Mouse (Mus musculus) stomach, postnatal 0 days (tissue): Measurements from ENCODE around the gene Midn.

Experiments
- CTCF ChIP-seq: IDR thresholded peaks from 2 replicates; pipeline ENCODE4 v1.5.1; 2016; ENCODE audit warnings: antibody characterized with exemption, low read depth, mild to moderate bottlenecking, moderate library complexity
- EP300 ChIP-seq: optimal IDR thresholded peaks from 2 replicates; pipeline ENCODE3; 2016; ENCODE audit warnings: antibody characterized with exemption

DNA sequence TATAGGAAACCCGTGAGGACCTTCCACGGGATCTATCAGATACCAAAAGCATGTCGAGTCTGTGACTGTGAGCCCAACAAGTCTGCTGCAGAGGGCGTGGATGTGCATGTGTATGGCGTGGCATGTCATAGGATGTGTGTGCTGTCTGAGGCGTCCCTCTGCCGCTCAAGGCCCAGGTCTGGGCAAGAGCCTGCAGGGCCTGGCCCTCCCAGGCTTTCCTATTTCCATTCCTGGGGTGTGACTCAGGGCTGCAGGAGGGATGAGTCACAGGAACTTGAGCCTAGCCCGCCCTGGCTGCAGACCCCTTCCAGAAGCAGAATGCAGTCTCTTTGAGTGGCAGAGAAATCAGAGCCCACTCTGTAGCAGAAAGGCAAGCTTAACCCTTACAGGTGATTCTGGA lies 15.6 kb downstream of the Midn start:
- TF ChIP-seq CTCF (peak; percentile 24), EP300 (no peak)
